Mouse (Mus musculus): ENCODE results near the gene Itgb2. TPM values are rescaled to one million over a fixed set of nuclear protein-coding genes. Genes with fewer than 3 reads are reported as not detected.

Gene Itgb2
- total RNA-seq, 2 experiments from 2014 or later, result 3.5 to 3.8 TPM

DNA sequence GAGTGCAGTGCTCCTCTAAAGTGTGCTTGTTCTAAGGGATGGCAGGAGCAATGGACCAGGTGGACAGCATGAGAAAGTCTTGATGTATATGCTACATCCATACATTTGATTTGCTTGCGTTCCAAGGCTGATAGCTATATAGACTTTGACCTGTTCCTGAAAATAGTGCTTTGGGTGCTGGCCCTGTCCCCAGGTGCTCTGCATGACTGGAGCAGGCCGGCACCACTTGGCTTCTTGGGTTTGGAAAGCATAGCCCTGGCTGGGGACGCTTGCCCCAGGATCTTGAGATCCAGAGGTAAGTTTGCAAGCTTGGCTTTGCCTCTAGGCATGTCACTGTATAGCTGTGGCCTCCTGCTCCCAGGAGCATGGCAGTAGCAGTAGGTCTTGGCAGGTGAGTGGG, 56.6 kb downstream of the Itgb2 start:
- DNase-seq (ENCODE audit: low spot score in 2 of 2), result no peak

DNA sequence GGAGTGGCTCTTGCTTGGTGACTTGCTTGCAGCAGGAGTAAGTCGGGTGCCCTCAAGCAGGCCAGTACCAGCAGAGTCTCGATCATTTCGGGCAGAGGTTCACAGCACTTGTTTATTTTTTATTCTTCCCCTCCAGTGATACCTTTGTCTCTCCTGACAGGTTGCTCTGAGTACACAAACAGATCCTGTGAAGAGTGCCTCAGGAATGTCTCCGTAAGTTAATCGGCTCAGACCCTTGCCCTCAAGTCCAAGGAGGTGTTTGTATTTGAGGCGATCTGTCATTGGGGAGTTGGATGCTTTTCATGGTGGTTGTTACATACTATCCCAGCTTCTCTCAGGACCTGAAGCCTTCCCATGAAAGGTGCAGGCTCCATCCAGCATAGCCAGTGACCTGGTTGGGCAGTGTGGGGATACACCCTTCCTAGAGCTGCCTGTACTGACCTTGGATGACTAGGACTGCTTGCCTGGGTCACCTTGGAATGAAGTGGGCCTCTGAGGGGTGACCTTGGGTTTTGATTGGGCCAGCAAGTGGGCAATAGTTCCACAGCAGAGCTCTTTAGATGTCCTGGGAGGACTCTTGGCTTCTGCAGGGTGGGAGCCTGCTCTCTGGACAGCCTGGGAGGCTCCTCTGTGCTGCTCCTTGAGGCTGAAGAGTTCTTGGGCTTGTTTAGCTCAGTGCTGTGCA, 57.2 kb downstream of the Itgb2 start:
- no peak for DNase-seq (ENCODE audit: low spot score in 2 of 2)

DNA sequence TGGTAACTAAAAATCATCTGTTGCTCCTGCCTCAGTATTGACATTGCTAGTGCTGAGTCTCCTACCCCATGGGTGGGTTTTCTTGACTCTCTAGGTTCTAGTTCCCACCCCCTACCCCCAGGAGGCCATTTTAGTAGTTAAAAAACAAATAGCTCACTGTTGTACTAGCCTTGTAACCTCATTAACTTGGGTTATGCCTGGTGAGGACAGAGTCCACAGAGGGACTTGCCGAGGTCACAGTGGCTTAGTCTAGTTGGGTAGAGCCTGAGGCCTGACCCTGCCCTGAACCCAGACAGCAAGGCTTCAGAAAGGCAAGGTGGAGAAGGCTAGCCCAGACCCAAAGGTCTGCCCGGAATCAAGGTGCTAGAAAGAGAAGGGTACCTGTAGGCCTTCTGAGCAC, 58.0 kb downstream of the Itgb2 start:
- no peak for DNase-seq (ENCODE audit: low spot score in 2 of 2)

GRCm38 (mm10) chr10:77589117-77589516, 59.1 kb downstream of the Itgb2 start:
- DNase-seq (ENCODE audit: low spot score in 2 of 2), result no peak

GRCm38 (mm10) chr10:77589749-77590148, 59.7 kb downstream of the Itgb2 start:
- DNase-seq (ENCODE audit: low spot score in 2 of 2), result no peak

DNA sequence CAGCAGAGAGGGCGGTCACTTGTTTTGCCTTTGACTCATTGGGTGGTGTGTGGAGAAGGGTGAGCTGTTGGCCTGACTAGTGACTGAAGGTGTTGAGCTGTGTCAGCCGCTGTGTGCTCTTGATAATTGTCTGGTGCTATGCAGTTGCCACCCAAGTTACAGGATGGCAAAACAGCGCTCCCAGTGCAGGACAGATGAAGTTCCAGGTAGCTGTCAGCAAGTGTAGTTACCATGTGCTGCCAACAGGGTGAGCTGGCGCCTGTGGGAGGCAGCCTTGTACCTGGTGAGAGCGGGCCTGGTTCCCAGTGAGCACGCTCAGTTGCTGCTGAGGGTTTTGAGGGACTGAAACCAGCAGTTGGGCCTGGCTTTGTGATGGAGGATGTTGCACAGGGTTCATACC, 60.8 kb downstream of the Itgb2 start:
- peak; percentile 38 to 49 for DNase-seq (ENCODE audit: low spot score in 2 of 2)

DNA sequence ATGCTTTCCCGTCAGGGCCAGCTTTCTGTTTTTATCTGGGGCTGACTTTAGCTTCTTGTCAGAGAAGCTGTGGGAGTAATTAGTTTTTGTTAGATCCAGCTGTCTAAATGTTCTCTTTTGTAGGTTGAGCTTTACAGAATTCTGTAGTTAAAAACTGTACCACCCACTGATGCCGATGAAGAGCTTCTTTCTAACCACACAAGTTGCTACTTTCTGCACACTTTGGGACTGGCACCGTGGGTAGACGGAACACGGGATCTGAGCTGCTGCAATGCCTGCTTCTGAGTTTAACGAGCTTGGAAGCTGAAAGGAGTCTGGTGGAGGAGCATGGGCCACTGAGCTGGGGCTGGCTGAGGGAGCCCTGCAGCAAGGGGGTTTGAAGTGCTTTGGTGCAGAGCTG, 61.5 kb downstream of the Itgb2 start:
- DNase-seq (ENCODE audit: low spot score in 2 of 2), result no peak

DNA sequence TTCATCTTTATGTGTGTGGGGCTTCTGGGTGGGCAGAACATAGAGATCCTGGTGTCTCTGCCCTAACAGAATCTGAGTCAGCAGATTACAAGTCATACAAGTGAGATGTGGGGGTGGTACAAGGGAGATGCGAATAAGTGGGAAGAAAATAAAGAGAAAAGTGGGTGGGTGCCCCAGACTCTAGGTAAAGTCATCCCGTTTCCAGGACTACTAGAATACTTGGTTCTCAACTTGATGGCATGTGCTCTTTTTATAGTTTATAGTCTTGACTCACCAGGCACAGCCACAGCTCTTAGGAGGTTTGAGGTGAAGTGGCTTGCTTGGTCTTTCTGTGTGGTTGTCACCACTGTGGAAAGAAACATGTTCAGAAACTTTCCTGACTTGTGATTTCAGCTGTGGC, 66.0 kb downstream of the Itgb2 start:
- no peak for DNase-seq (ENCODE audit: low spot score in 2 of 2)

DNA sequence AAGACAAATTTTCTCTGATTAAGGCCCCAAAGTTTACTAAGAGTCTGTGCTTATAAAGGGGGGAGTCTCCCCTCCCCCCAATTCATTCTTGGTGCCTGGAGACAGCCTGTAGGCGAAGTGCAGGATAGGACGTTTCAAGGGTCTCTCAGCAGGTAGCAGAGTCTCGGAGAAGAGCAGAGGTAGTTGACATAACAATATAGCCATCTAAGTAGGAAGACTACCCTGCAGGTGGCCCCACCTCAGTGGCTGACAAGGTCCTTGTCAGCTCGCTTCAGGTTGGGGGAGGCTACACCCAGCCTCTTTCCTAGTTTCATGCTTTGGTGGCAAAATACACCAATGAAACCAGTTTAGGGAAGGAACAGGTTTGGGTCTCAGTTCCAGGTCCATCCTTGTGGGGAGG, 73.0 kb downstream of the Itgb2 start:
- no peak for DNase-seq (ENCODE audit: low spot score in 2 of 2)

GRCm38 (mm10) chr10:77604111-77604510, 74.1 kb downstream of the Itgb2 start:
- no peak for DNase-seq (ENCODE audit: low spot score in 2 of 2)

GRCm38 (mm10) chr10:77604958-77605357, 74.9 kb downstream of the Itgb2 start:
- DNase-seq (ENCODE audit: low spot score in 2 of 2), result no peak

DNA sequence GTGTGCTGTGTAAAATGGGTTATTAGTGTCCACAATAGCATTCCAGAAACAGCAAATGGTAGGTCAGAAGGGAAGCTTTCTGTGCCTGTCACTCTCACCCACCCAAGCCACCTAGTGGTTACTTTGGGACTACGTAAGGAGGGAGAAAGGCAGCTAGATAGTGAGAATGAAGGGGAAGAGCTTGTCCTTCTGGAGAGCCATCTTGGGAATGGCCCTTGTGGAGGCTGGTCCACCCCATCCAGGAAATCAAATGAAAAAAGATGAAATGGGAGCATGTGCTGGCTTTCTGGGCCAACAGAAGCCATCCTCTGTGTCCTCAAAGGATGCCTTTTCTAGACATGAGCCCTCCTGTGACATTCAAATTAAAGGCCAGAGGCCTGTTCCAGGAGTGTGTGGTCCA, 75.3 kb downstream of the Itgb2 start:
- no peak for DNase-seq (ENCODE audit: low spot score in 2 of 2)

- DNase-seq (ENCODE audit: low spot score in 2 of 2), result peak; percentile 95 to 97
Measured at GRCm38 (mm10) chr10:77605908-77606826, 76.1 kb downstream of the Itgb2 start, which contains the start of the genes Sumo3 and Gm49325. TSS of gene Sumo3 (plus strand) at chr10:77606097. TSS of gene Gm49325 (plus strand) at chr10:77606197.

DNA sequence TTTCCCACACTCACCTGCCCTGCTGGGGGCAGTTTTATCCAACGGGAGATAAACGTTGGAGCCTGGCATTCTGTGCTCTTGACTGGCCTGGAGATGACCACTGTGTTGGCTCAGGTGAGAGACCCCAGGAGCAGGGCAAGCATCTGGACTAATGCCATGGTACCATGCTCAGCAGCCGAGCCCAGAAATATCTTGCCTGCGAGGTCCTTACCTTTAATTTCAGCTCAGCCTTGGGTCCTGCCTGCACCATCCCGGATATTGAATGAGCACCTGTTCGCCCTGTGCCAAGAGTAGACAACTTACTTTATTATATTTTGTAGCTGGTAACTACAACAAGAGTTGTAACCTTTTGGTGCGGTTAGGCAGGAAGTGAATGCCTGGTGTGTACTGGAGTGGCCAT, 76.8 kb downstream of the Itgb2 start:
- no peak for DNase-seq (ENCODE audit: low spot score in 2 of 2)

DNA sequence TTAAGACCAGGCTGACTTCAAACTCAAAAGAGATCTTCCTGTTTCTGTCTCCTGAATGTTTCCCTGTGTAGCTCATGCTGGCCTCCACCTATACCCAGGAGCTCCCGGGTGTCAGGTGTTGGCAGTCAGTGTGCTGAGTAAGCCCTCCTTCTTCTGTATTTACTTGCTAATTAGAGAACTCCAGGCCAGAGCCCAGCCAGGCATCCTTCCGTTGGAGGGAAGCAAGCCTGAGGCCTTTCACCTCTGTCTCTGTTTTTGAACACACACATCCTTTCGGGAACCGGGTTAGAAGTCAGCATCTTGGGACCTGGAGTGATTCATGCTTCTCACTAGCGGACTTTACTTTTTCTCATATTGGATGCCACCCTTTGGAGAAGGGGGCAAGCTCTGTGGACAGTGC, 77.4 kb downstream of the Itgb2 start:
- DNase-seq (ENCODE audit: low spot score in 2 of 2), result no peak

DNA sequence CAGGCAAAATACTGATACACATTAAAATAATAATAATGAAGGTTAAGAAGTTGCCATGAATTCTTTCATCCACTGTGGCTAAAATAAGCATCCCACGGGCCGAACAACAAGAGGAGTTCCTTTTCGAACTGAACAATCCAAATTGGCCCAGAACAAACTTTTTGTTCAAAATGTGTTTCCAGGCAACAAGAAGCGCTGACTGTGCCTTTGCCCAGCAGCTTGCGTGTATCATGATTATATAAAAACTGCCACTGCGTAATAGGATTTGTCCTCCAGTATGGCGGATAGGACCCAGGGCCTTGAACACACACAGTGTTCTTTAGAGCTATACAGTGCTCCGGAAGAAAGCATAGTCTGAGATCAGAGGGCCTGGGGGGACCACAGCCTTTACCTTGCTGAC, 78.5 kb downstream of the Itgb2 start:
- no peak for DNase-seq (ENCODE audit: low spot score in 2 of 2)

- DNase-seq (ENCODE audit: low spot score in 2 of 2), result no peak
Measured at GRCm38 (mm10) chr10:77610221-77610961, 80.3 kb downstream of the Itgb2 start.

DNA sequence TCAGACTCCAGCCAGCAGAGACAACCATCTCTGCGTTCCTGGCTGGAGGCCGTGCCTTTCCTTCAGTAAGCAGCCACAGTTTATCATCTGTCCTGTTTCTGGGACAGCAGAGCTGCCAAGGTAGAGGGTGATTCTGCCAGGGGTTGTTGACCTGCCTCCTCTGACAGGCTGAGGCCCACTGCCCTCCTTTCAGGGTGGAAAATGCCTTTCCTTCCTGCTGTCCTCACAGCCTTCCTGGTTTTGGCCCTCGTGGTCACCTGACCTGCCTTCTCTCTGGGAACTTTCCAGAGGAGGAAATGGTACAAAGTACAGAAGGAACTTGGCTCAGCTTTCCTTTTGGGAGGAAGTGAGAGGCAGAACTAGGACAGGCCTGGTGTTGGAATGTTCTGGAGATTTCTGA, 83.4 kb downstream of the Itgb2 start:
- DNase-seq (ENCODE audit: low spot score in 2 of 2), result no peak

All from layer of hippocampus, postnatal 10 days (tissue).